Mouse (Mus musculus) thymus, adult 2 months (tissue): ENCODE results near the gene Gm45713. TPM values are rescaled to one million over a fixed set of nuclear protein-coding genes. Genes with fewer than 3 reads are reported as not detected.

Experiments used
- DNase-seq: peaks from one replicate; pipeline ENCODE4 v3.0.0; 2021
- H3K27ac ChIP-seq: fragments of 200-500 bp; 2 replicates; pipeline ENCODE4 v1.5.1; 2012; ENCODE audit warnings: low read length, control low read depth; ENCODE audit not compliant: control insufficient read depth, insufficient read depth
- H3K27me3 ChIP-seq: fragments of 200-500 bp; 2 replicates; pipeline ENCODE4 v1.6.1; 2012; ENCODE audit warnings: mild to moderate bottlenecking, low read length, moderate library complexity, mixed read lengths; ENCODE audit not compliant: control insufficient read depth, insufficient read depth
- H3K36me3 ChIP-seq: fragments of 200-500 bp; 2 replicates; pipeline ENCODE4 v1.6.1; 2012; ENCODE audit warnings: mild to moderate bottlenecking, low read length, moderate library complexity; ENCODE audit not compliant: control insufficient read depth, insufficient read depth
- H3K4me1 ChIP-seq: fragments of 200-500 bp; replicated peaks from 2 replicates; pipeline ENCODE4 v1.6.1; 2012; ENCODE audit warnings: low read length; ENCODE audit not compliant: control insufficient read depth, insufficient read depth
- H3K4me3 ChIP-seq: fragments of 200-500 bp; 2 replicates; pipeline ENCODE4 v1.5.1; 2012; ENCODE audit warnings: mild to moderate bottlenecking, low read length, control low read depth, moderate library complexity; ENCODE audit not compliant: control insufficient read depth, insufficient read depth
- CTCF ChIP-seq: fragments of 200-500 bp; IDR thresholded peaks from 2 replicates; pipeline ENCODE4 v1.5.1; 2012; ENCODE audit warnings: mild to moderate bottlenecking, control low read depth, low read length, moderate library complexity, borderline replicate concordance; ENCODE audit not compliant: control insufficient read depth, poor library complexity, insufficient read depth; ENCODE audit errors: extremely low read depth
- POLR2A ChIP-seq: fragments of 200-500 bp; IDR thresholded peaks from 2 replicates; pipeline ENCODE4 v1.6.1; 2012; ENCODE audit warnings: mild to moderate bottlenecking, low read length, control low read depth, moderate library complexity; ENCODE audit not compliant: control insufficient read depth, poor library complexity, insufficient read depth; ENCODE audit errors: extremely low read depth
- WGBS: fragments of 180-500 bp; shearing (Covaris S2); methylation state at CpG from one replicate; pipeline ENCODE4 v1.1.7; 2018; 5-methylcytosine and 5-hydroxymethylcytosine counted together
- polyA plus RNA-seq: library from polyadenylated mRNA; depleted of rRNA; stranded (reverse); fragments of >200 nt; gene quantifications from 2 replicates; pipeline ENCODE4 v1.2.3, GENCODE M21; 2012; rRNA removed

The Gm45713 gene
- polyA plus RNA-seq, result 0.27 and 0.91 TPM in 2 replicates

DNA sequence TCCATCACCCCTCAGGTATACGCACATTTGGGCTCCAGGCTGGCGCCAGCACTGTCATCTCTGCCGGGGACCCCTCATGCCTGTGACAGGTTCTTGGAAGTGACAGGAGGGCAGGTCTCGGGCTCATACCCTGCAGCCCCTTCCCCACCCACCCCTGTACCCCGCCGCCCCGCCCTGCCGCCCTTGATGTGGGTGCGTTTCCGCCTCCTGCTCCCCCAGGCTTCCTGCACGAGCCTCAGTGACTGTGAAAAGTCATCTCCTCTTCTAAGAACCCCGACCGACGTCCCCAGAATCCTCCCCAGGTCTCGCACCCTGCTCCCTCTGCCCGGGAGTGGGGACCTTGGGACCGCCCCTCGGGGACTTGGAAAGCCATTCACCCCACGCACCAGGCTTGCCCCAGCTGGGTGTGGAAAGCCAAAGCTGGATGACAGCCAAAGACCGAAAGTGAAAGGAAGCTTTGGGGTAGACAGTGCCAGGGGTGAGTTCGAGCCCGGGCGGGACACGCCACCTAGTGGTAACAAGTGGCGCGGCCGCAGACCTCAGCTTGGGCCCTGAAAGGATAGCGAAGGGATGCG lies at the start of gene Gm45713, which contains the start of gene Flt3l:
TSS of gene Gm45713 (minus strand) at position 239 of the 575 bp plus-strand sequence.
TSS of gene Flt3l (minus strand) at position 440 of the 575 bp plus-strand sequence.
- TF ChIP-seq POLR2A (0 out of 2 replicates have a peak, but pooled peaks have one; percentile 36), CTCF (peak; percentile 96)
- peak; percentile 89 for DNase-seq
- Histone ChIP-seq H3K36me3 (no peaks in the 10 kb centered on the region), H3K27ac (peak within 1 kb of the TSS; percentile 95), H3K4me3 (peak within 1 kb of the TSS; percentile 89), H3K4me1 (peaks cover 51% of the 10 kb centered on the region), H3K27me3 (no peaks in the 10 kb centered on the region)
- under 1% methylated on average over 29 of the region's 29 CpGs for WGBS

DNA sequence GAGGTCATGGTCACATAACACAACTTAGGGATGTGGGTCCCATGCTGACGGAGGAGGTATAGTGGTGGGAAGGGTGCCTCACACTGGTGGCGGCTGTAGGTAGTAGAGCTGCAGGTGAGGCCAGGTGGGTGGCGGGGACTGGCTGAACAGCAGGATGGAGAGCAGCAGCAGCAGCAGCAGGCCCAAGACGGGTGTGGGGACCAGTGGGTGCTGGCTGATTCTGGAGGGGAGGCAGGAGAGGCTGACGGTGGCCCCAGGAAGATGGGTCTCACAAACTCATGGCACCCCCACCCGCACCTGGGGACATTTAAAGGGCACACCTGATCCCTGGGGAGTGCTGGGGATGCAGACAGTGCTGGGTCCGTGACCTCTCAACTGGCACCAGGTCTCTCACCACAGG lies 47.6 kb upstream of the Gm45713 start:
- no peak for TF ChIP-seq POLR2A
- no peak for TF ChIP-seq CTCF
- Histone ChIP-seq H3K36me3 (no peaks in the 10 kb centered on the region), H3K4me3 (no peak overlapping the region), H3K27me3 (peaks cover 14% of the 10 kb centered on the region), H3K27ac (no peak overlapping the region), H3K4me1 (peaks cover 6% of the 10 kb centered on the region; the same call in 1 of the 2 replicates)
- no peak for DNase-seq
- WGBS, result 89% methylated on average over 7 of the region's 7 CpGs

DNA sequence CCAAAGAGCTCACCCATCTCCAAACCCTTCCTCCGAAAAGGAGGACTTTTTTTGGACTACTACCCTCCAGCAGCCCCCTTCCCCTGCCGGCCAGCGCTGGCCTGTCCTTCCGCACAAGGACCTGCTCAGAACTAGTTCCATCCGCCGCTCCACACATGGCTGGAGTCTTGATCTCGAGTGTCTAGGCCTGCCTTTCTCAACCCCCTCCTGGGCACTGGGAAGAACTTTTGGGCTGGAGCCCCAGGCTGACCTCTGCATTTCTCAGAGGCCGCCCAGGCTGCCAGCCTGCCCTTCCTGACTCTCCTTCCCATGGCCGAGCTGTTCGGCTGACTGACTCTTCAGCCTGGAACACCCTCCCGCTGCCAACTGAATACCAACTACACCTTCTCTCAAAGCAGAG lies 46.6 kb upstream of the Gm45713 start:
- 18% methylated on average over 11 of the region's 11 CpGs for WGBS
- Histone ChIP-seq H3K27me3 (peaks cover 14% of the 10 kb centered on the region), H3K36me3 (no peaks in the 10 kb centered on the region), H3K27ac (no peak overlapping the region), H3K4me1 (peaks cover 6% of the 10 kb centered on the region; the same call in 1 of the 2 replicates), H3K4me3 (peak overlapping the region; percentile 20; the same call in 1 of the 2 replicates)
- DNase-seq, result no peak
- TF ChIP-seq POLR2A (no peak), CTCF (no peak)

DNA sequence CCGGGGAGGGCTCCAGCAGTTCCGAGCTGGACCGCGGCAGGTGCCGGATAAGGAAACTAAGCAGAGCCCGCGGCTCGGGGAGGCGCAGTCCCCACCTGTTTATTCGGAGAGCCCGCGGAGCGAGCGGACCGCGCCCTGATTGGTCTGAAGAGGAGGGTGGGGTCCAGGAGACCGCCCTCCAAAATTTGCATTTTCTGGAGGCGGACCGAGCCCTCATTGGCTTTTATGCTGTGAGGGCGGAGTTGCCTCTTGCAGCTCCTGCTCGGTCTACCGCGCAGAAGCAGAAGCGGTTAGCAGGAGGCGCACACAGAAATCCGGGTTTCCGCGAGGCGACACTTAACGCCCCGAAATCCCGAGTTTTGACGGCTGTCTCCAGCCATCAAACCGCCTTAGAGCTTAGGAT lies 46.2 kb upstream of the Gm45713 start:
- Histone ChIP-seq H3K4me1 (peaks cover 6% of the 10 kb centered on the region; the same call in 1 of the 2 replicates), H3K27ac (no peak overlapping the region), H3K36me3 (no peaks in the 10 kb centered on the region), H3K4me3 (peak overlapping the region; percentile 20; the same call in 1 of the 2 replicates), H3K27me3 (peaks cover 15% of the 10 kb centered on the region)
- peak; percentile 86 for DNase-seq
- 1% methylated on average over 34 of the region's 34 CpGs for WGBS
- TF ChIP-seq CTCF (peak; percentile 41; the same call in 1 of the 2 replicates), POLR2A (peak; percentile 47; the same call in 1 of the 2 replicates)

DNA sequence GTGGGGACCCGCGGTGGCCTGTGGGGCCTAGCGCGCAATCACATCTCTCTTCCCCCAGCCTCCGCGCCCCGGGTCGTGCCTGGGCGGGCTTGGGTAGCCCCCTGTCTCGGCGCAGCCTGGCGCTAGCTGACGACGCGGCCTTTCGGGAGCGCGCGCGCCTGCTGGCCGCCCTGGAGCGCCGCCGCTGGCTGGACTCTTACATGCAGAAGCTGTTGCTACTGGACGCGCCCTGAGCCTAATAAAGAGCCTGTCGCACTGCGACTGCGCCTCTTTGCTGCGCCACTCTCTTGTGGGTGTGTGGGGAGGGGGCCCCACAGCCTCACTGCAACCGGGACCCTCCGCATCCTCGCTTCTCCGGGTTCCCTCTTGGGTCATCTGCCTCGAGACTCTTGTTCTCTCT lies 45.5 kb upstream of the Gm45713 start:
- Histone ChIP-seq H3K4me1 (peaks cover 6% of the 10 kb centered on the region; the same call in 1 of the 2 replicates), H3K4me3 (no peak overlapping the region), H3K27me3 (peaks cover 21% of the 10 kb centered on the region), H3K36me3 (no peaks in the 10 kb centered on the region), H3K27ac (no peak overlapping the region)
- WGBS, result 10% methylated on average over 35 of the region's 35 CpGs
- no peak for DNase-seq
- no peak for TF ChIP-seq POLR2A
- no peak for TF ChIP-seq CTCF

DNA sequence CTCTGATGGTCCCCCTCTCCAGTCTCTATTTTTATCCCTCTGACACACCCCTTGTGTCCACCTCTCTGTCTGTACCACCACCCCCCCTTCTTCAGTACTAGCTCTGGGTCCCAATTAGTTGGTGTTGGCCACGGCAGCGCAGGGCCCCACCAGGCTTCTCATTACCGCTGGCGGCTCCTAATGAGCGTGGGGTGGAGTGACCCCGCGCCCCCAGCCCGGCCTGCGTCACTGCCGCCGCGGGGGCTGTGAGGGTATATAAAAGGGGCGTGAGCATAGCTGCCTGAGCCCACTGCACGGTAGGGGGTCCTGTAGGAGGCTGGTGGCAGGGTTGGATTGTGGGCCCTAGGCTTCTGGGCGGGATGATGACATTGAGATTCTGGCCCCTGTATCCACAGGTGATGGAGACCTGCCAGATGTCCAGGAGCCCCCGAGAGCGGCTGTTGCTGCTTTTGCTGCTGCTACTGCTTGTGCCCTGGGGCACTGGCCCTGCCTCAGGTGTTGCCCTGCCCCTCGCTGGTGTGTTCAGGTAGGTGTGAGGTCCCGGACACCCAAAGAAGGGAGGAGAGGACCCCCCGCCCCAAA lies 45.0 kb upstream of the Gm45713 start, which contains the start of gene Pth2:
TSS of gene Pth2 (plus strand) at position 100 of the 582 bp plus-strand sequence.
- DNase-seq, result no peak
- Histone ChIP-seq H3K27me3 (peaks cover 27% of the 10 kb centered on the region), H3K36me3 (no peaks in the 10 kb centered on the region), H3K27ac (no peak within 1 kb of the TSS), H3K4me1 (peaks cover 6% of the 10 kb centered on the region; the same call in 1 of the 2 replicates), H3K4me3 (no peak within 1 kb of the TSS)
- 38% methylated on average over 20 of the region's 20 CpGs for WGBS
- TF ChIP-seq CTCF (no peak), POLR2A (no peak)
